Mouse (Mus musculus) small intestine, adult 2 months (tissue): ENCODE results near the gene Cacng7. TPM values are rescaled to one million over a fixed set of nuclear protein-coding genes. Genes with fewer than 3 reads are reported as not detected.

ENCODE experiments used
- H3K27ac ChIP-seq: fragments of 200-500 bp; 2 replicates; pipeline ENCODE4 v1.5.1; 2012; ENCODE audit warnings: low read depth, low read length, control low read depth, inconsistent platforms; ENCODE audit not compliant: insufficient read depth
- H3K27me3 ChIP-seq: fragments of 200-500 bp; 2 replicates; pipeline ENCODE4 v1.6.1; 2012; ENCODE audit warnings: mild to moderate bottlenecking, moderate library complexity, low read length, inconsistent platforms; ENCODE audit not compliant: control insufficient read depth, insufficient read depth
- H3K36me3 ChIP-seq: fragments of 200-500 bp; 2 replicates; pipeline ENCODE4 v1.6.1; 2012; ENCODE audit warnings: mild to moderate bottlenecking, low read length, control low read depth, inconsistent platforms; ENCODE audit not compliant: control insufficient read depth, insufficient read depth
- H3K4me1 ChIP-seq: fragments of 200-500 bp; 2 replicates; pipeline ENCODE4 v1.6.1; 2012; ENCODE audit warnings: low read length, inconsistent platforms, mixed read lengths; ENCODE audit not compliant: control insufficient read depth, insufficient read depth, insufficient read length
- H3K4me3 ChIP-seq: fragments of 200-500 bp; 2 replicates; pipeline ENCODE4 v1.5.1; 2012; ENCODE audit warnings: low read depth, mild to moderate bottlenecking, control low read depth, inconsistent platforms, low read length, moderate library complexity
- CTCF ChIP-seq: fragments of 200-500 bp; IDR thresholded peaks from 2 replicates; pipeline ENCODE4 v1.5.1; 2012; ENCODE audit warnings: low read depth, mild to moderate bottlenecking, control low read depth, inconsistent platforms, low read length, moderate library complexity, mixed read lengths; ENCODE audit not compliant: insufficient replicate concordance, insufficient read length; ENCODE audit errors: extremely low read depth
- POLR2A ChIP-seq: fragments of 200-500 bp; IDR thresholded peaks from 2 replicates; pipeline ENCODE4 v1.6.1; 2012; ENCODE audit warnings: low read depth, mild to moderate bottlenecking, control low read depth, inconsistent platforms, low read length, moderate library complexity
- WGBS: fragments of 180-500 bp; shearing (Covaris S2); methylation state at CpG from one replicate; pipeline ENCODE4 v1.1.7; 2018; 5-methylcytosine and 5-hydroxymethylcytosine counted together
- polyA plus RNA-seq: library from polyadenylated mRNA; depleted of rRNA; stranded (reverse); fragments of >200 nt; gene quantifications from 2 replicates; pipeline ENCODE4 v1.2.3, GENCODE M21; 2012

Gene Cacng7
- polyA plus RNA-seq, 1 experiment: 8.8 TPM

- TF ChIP-seq POLR2A: no peak
- TF ChIP-seq CTCF: no peak
- H3K36me3 ChIP-seq: peaks cover 7% of the 10 kb centered on the region; the same call in 1 of the 2 replicates
- H3K27ac ChIP-seq: no peak overlapping the region
- H3K4me1 ChIP-seq: peaks cover 12% of the 10 kb centered on the region
- WGBS: 12% methylated on average over 12 of the region's 12 CpGs
- peaks cover 21% of the 10 kb centered on the region for H3K27me3 ChIP-seq
- H3K4me3 ChIP-seq: peak overlapping the region; percentile 48
Observed at GRCm38 (mm10) chr7:3303789-3304188, 29.0 kb upstream of the Cacng7 start.

GRCm38 (mm10) chr7:3304298-3304697 lies 28.5 kb upstream of the Cacng7 start:
- Histone ChIP-seq H3K4me1 (peaks cover 12% of the 10 kb centered on the region), H3K4me3 (no peak overlapping the region), H3K27me3 (peaks cover 21% of the 10 kb centered on the region), H3K27ac (no peak overlapping the region), H3K36me3 (peaks cover 4% of the 10 kb centered on the region; the same call in 1 of the 2 replicates)
- TF ChIP-seq POLR2A (no peak), CTCF (no peak)
- 15% methylated on average over 10 of the region's 10 CpGs for WGBS

GRCm38 (mm10) chr7:3306400-3306799 lies 26.4 kb upstream of the Cacng7 start:
- WGBS: 52% methylated on average over 3 of the region's 3 CpGs
- Histone ChIP-seq H3K27ac (no peak overlapping the region), H3K4me1 (peaks cover 12% of the 10 kb centered on the region), H3K4me3 (no peak overlapping the region), H3K36me3 (no peaks in the 10 kb centered on the region), H3K27me3 (peaks cover 21% of the 10 kb centered on the region)
- TF ChIP-seq CTCF (no peak), POLR2A (no peak)

GRCm38 (mm10) chr7:3308646-3309045 lies 24.1 kb upstream of the Cacng7 start:
- no peak overlapping the region for H3K4me3 ChIP-seq
- H3K27me3 ChIP-seq: peaks cover 15% of the 10 kb centered on the region
- no peaks in the 10 kb centered on the region for H3K36me3 ChIP-seq
- 38% methylated on average over 4 of the region's 4 CpGs for WGBS
- no peak overlapping the region for H3K27ac ChIP-seq
- TF ChIP-seq CTCF: no peak
- no peak for TF ChIP-seq POLR2A
- peaks cover under 1% of the 10 kb centered on the region for H3K4me1 ChIP-seq

- TF ChIP-seq POLR2A (no peak), CTCF (no peak)
- WGBS: 94% methylated on average over 7 of the region's 7 CpGs
- H3K4me1 ChIP-seq: no peaks in the 10 kb centered on the region
Observed at GRCm38 (mm10) chr7:3310233-3310632, 22.5 kb upstream of the Cacng7 start.

GRCm38 (mm10) chr7:3313571-3313970 lies 19.2 kb upstream of the Cacng7 start:
- TF ChIP-seq CTCF (no peak), POLR2A (no peak)
- Histone ChIP-seq H3K4me3 (no peak overlapping the region), H3K36me3 (no peaks in the 10 kb centered on the region), H3K27ac (no peak overlapping the region), H3K4me1 (no peaks in the 10 kb centered on the region), H3K27me3 (no peaks in the 10 kb centered on the region)
- 86% methylated on average over 8 of the region's 8 CpGs for WGBS

More at GRCm38 (mm10) chr7:3310233-3310632, 22.5 kb upstream of the Cacng7 start:
- no peaks in the 10 kb centered on the region for H3K36me3 ChIP-seq
- H3K4me3 ChIP-seq: no peak overlapping the region
- H3K27ac ChIP-seq: no peak overlapping the region
- H3K27me3 ChIP-seq: peaks cover 2% of the 10 kb centered on the region; the same call in 1 of the 2 replicates

- no peaks in the 10 kb centered on the region for H3K4me1 ChIP-seq
- H3K27me3 ChIP-seq: no peaks in the 10 kb centered on the region
- H3K36me3 ChIP-seq: no peaks in the 10 kb centered on the region
- TF ChIP-seq POLR2A: no peak
- TF ChIP-seq CTCF: no peak
- H3K27ac ChIP-seq: no peak overlapping the region
- no peak overlapping the region for H3K4me3 ChIP-seq
- WGBS: 73% methylated on average over 5 of the region's 5 CpGs
Observed at GRCm38 (mm10) chr7:3314121-3314520, 18.6 kb upstream of the Cacng7 start.
